Mouse (Mus musculus) layer of hippocampus, adult 8-10 months (tissue): ENCODE results near the gene Pnkp. TPM values are rescaled to one million over a fixed set of nuclear protein-coding genes. Genes with fewer than 3 reads are reported as not detected.

ENCODE experiments used
- DNase-seq, 2 experiments: peaks; one replicate each; pipeline ENCODE4 v3.0.0; 2022; ENCODE audit warnings: low spot score in 2 of 2
- microRNA-seq, 2 experiments: library from miRNA; unstranded; fragments of <30 nt; microRNA quantifications; one replicate each; pipeline ENCODE4 v1.2.0; 2022
- total RNA-seq, 4 experiments: library from RNA; stranded (reverse); gene quantifications; 2 replicates each; pipeline ENCODE4 v1.2.4; 2022

The Pnkp gene
- total RNA-seq, 4 experiments from 2014 or later = 29.8 to 37.7 (median 32.4) TPM

- no peak for DNase-seq
Measured at GRCm38 (mm10) chr7:44900632-44901031, 43.7 kb downstream of the Pnkp start.

DNA sequence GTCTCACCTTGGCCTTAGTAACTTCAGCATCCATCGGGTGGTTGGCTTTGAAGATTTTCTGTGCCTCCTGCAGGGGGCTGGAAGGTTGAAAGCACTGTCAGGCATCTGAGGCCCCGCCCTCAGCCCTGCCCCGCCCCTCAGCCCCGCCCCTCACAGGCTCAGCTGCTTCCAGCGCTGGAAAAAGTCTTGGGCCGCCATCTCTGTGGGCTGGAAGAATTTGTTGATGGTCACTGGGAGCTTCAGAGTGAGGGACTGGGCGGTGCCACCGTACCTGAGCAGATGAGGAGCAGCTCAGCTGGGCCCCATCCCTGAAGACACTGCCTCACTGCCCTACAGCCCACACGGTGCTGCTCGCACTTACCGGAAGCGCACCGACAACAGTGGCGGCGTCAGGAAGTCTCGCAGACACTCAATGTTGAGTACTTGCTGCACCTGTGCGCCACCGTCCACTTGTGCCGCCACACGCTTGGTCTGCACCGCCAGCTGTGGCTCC, 44.3 kb downstream of the Pnkp start:
- no peak for DNase-seq

GRCm38 (mm10) chr7:44905430-44905829, 48.5 kb downstream of the Pnkp start:
- DNase-seq = no peak

DNA sequence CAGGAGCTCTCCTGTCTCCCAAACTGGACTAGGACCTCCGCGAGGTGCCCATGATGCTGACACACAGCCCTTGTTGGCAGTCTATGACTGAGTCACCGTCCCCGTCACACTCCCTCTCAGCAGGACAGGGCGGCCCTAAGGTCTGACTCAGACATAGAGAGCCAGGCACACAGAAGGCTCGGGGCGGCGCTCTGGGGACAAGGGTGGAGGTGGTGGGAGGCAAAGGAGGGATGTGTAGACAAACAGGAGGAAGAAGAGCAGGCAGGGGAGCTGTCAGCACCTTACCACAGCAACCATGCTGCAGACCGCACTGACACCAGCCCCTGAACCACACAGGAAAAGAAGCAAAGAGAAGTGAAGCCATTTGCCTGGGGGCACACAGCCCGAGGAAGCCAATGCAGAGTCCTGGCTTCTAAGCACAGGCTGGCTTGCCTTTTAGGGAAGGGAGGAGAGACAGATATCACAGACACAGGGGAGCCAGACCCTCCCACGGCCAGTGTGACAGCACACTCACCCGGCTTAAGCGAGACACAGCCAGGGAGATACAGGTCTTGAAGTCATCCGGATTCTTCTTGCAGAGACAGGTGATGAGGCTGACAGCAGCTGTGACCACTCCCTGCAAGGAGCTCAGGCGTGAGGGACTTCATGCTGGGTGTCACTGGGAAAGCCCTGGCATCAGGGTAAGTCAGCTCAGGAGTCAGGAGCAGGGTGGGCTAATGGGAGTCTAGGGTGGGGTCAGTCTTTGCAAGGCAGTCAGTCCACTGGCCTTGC, 52.0 kb downstream of the Pnkp start:
- DNase-seq = no peak

Small RNAs within 50 kb of the gene (microRNA-seq; reads per million reads assigned to microRNA genes)
- 0 reads per million in 2 experiments for gene Mir707

Other genes starting within 250 kb of the Pnkp start
- gene Myh14, start 186.3 kb upstream of the Pnkp start, total RNA-seq = 10 to 100 TPM; 26.6 to 36.6 (median 32.8) TPM
- gene Izumo2, start 148.4 kb upstream of the Pnkp start, total RNA-seq = not detected
- 10 to 100 TPM; 27.7 to 34.6 (median 33.7) TPM for gene Vrk3, start 108.7 kb upstream of the Pnkp start, total RNA-seq
- under 1 TPM; 0.31 to 0.70 (median 0.60) TPM for gene Zfp473, start 106.1 kb upstream of the Pnkp start, total RNA-seq
- 10 to 100 TPM; 27.7 to 32.5 (median 30.2) TPM for gene Nup62, start 41.1 kb upstream of the Pnkp start, total RNA-seq
- gene Il4i1, start 40.8 kb upstream of the Pnkp start, total RNA-seq = 10 to 100 TPM in 2 of 4 experiments, 1 to 10 TPM in 2; 2.7 to 12.2 (median 7.8) TPM
- 10 to 100 TPM; 23.3 to 36.1 (median 26.1) TPM for gene Atf5, start 40.5 kb upstream of the Pnkp start, total RNA-seq
- gene Akt1s1, start 8.1 kb upstream of the Pnkp start, total RNA-seq = 10 to 100 TPM; 66.3 to 72.6 (median 71.0) TPM
- 10 to 100 TPM; 71.9 to 92.1 (median 73.8) TPM for gene Tbc1d17, start 8.1 kb upstream of the Pnkp start, total RNA-seq
- 100 to 1,000 TPM; 310 to 354 (median 329) TPM for gene Ptov1, start 12.6 kb downstream of the Pnkp start, total RNA-seq
- 100 to 1,000 TPM in 3 of 4 experiments, 10 to 100 TPM in 1; 89.6 to 111 (median 107) TPM for gene Med25, start 35.6 kb downstream of the Pnkp start, total RNA-seq
- 10 to 100 TPM; 22.9 to 30.0 (median 26.7) TPM for gene Fuz, start 38.9 kb downstream of the Pnkp start, total RNA-seq
- gene Ap2a1, start 72.4 kb downstream of the Pnkp start, total RNA-seq = 100 to 1,000 TPM; 274 to 323 (median 303) TPM
- under 1 TPM; 0.37 to 0.85 (median 0.67) TPM for gene Tsks, start 86.1 kb downstream of the Pnkp start, total RNA-seq
- gene Cpt1c, start 117.7 kb downstream of the Pnkp start, total RNA-seq = 100 to 1,000 TPM; 123 to 144 (median 137) TPM
- gene Prmt1, start 129.4 kb downstream of the Pnkp start, total RNA-seq = 100 to 1,000 TPM; 167 to 173 (median 172) TPM
- 10 to 100 TPM; 42.1 to 52.0 (median 45.0) TPM for gene Irf3, start 140.5 kb downstream of the Pnkp start, total RNA-seq
- gene Bcl2l12, start 141.6 kb downstream of the Pnkp start, total RNA-seq = 1 to 10 TPM; 2.3 to 6.1 (median 4.3) TPM
- gene Scaf1, start 159.2 kb downstream of the Pnkp start, total RNA-seq = 100 to 1,000 TPM; 163 to 173 (median 167) TPM
- gene Rras, start 160.8 kb downstream of the Pnkp start, total RNA-seq = 10 to 100 TPM; 13.7 to 16.8 (median 15.2) TPM
- 10 to 100 TPM; 72.9 to 75.3 (median 73.6) TPM for gene Prr12, start 195.7 kb downstream of the Pnkp start, total RNA-seq
- 10 to 100 TPM; 42.2 to 53.5 (median 49.8) TPM for gene Nosip, start 205.3 kb downstream of the Pnkp start, total RNA-seq
- gene Prrg2, start 205.5 kb downstream of the Pnkp start, total RNA-seq = 1 to 10 TPM; 6.5 to 7.6 (median 6.9) TPM
- gene Rcn3, start 235.1 kb downstream of the Pnkp start, total RNA-seq = 10 to 100 TPM in 3 of 4 experiments, 1 to 10 TPM in 1; 9.9 to 13.9 (median 10.6) TPM
- gene Fcgrt, start 246.7 kb downstream of the Pnkp start, total RNA-seq = 10 to 100 TPM; 16.8 to 23.4 (median 20.1) TPM